Mouse (Mus musculus) liver, embryonic 14 days (tissue): ENCODE data around the gene Epm2aip1. TPM values are rescaled to one million over a fixed set of nuclear protein-coding genes. Genes with fewer than 3 reads are reported as not detected.

Source experiments
- polyA plus RNA-seq: library from polyadenylated mRNA; depleted of rRNA; stranded (reverse); fragments of >200 nt; gene quantifications from 2 replicates; pipeline ENCODE4 v1.2.3, GENCODE M21; 2012; rRNA removed

Gene Epm2aip1
- polyA plus RNA-seq = 9.0 and 10.0 TPM in 2 replicates

GRCm38 (mm10) chr9:111271434-111272160, at the start of gene Epm2aip1, which contains the start of gene Mlh1:
Gene Epm2aip1 (plus strand): TSS chr9:111271929.
Gene Mlh1 (minus strand): TSS chr9:111271791.

GRCm38 (mm10) chr9:111311031-111311842, 39.5 kb downstream of the Epm2aip1 start, which contains the start of gene Trank1:
Gene Trank1 (plus strand): TSS chr9:111311739.

Other genes starting within 250 kb of the Epm2aip1 start
- gene Ccrl2, start 214.4 kb upstream of the Epm2aip1 start, polyA plus RNA-seq = 7.4 and 10.1 TPM in 2 replicates
- 15.5 and 16.3 TPM in 2 replicates for gene Lrrfip2, start 154.3 kb upstream of the Epm2aip1 start, polyA plus RNA-seq
- gene Mlh1, start 138 bp upstream of the Epm2aip1 start, polyA plus RNA-seq = 17.2 and 17.6 TPM in 2 replicates
- 0.01 and 0.02 TPM in 2 replicates for gene Trank1, start 39.8 kb downstream of the Epm2aip1 start, polyA plus RNA-seq
- 0.01 and 0.02 TPM in 2 replicates for gene Dclk3, start 167.2 kb downstream of the Epm2aip1 start, polyA plus RNA-seq